Mouse (Mus musculus) layer of hippocampus, postnatal 36 days (tissue): ENCODE results near the gene Siglec1. TPM values are rescaled to one million over a fixed set of nuclear protein-coding genes. Genes with fewer than 3 reads are reported as not detected.
"Not testable (repeated sequence)": the region's sequence is repeated elsewhere in the genome, so short reads cannot be mapped to it uniquely, and the experiment has no call there.

ENCODE experiments used
- DNase-seq, 2 experiments: peaks; one replicate each; pipeline ENCODE4 v3.0.0; 2022
- total RNA-seq, 2 experiments: library from RNA; stranded (reverse); gene quantifications; 2 replicates each; pipeline ENCODE4 v1.2.3; 2021

Gene Siglec1
- total RNA-seq, 2 experiments from 2014 or later, result 0.27 to 0.33 TPM

DNA sequence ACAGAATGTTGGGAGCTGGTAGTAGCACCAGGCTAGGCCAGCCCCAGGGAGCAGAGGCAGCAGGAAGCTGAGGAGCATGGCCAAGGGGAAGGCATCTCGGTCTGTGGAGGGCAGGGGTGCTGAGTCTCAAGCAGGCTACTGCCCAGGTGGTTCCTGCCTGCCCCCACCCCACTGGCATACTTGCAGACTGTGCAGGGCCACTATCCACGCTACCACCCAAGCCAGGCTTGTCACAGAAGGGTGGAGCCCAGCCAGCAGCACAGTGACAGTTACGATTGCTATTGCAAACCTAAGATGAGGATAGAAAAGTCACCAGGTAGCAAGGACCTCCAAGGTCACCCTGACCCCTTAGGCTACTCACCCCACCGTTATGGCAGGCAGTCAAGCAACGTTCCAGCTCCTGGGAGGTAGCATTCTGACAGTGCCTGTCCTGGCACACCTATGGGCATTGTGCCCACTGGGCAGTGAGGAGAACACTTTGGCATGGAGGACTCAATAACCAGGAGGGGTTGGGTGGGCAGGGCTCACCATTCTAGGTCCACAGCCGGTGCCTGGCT lies 33.6 kb downstream of the Siglec1 start:
- DNase-seq, result no peak

DNA sequence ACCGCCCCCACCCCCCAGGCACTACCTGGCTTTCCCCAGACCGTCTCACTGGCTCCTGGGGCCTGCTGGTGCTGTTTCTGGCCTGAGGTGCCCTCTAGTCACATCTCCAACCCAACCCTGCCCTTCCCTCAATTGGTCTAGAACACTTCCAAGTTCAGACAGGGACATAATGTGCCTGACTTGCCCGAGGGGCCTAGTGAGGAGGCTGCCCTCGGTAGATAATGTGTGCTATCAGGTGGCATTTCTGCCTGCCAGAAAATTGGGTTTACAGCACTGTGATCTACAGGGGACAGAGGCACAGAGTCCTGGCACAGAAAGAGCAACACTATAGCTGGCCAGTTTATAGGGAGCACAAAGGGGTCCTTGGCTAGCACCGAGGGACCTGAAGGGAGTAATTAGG lies 34.5 kb downstream of the Siglec1 start:
- DNase-seq, result no peak

- DNase-seq, result no peak
Measured at GRCm38 (mm10) chr2:131046025-131046424, 40.5 kb downstream of the Siglec1 start.

DNA sequence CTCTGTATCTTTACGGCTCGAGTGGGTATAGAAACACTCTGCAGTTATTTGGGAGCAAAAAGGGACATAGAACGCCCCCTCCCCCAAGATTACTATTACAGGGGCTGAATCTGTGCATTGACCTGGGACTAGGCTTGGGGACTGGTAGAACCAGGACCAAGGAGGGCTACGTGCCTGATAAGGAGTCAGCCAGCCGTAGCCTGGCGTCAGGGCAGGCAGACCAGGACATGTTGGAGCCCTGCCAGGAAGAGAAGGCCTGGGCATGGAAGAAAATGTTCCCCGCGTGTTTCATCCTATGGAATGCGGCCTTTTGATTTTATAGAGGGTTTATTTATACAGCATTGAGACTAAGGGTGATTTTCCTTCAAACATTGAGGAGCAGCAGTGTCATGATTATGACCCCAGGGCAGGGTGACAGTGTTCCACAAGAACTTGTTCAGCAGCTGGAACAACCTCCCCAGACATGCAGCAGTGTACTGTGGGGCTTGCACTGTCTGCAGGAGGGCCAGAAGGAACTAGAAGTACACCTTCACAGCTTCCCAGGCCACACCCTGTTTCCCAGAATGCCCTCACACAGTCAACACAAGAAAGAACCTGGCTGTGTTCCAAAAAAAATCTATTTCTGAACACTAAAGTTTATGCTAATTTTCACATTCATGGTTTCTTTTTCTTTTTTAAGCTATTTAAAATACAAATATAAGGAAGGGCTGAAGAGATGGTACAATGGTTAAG lies 41.4 kb downstream of the Siglec1 start:
- no peak for DNase-seq

- no peak for DNase-seq
Measured at GRCm38 (mm10) chr2:131044354-131044852, 42.2 kb downstream of the Siglec1 start.

DNA sequence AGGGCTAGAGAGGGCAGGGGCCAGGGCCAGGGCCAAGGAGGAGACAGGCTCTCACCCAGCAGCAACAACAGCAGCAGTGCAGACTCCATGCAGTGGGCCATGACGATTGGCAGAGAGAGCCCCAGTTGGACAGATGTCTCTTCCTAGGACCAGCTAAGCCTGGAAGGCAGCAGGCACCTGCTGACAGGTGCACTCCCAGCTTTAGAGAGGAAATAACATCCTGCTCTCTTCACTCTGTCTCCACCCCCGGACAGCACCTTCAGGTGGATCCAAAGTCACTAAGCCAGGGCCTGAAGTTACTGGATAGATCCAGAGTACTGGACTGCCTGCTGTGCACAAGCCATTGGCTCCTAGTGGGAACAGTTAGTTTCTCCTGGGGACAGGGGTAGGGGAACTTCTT lies 43.6 kb downstream of the Siglec1 start, which contains the start of gene Gfra4:
Gfra4 (minus strand) TSS at position 101 of the 400 bp plus-strand sequence.
- no peak for DNase-seq

GRCm38 (mm10) chr2:131040854-131041825 lies 45.4 kb downstream of the Siglec1 start:
- peak; percentile 80 to 86 for DNase-seq

GRCm38 (mm10) chr2:131038675-131039074 lies 47.9 kb downstream of the Siglec1 start:
- DNase-seq, result no peak

DNA sequence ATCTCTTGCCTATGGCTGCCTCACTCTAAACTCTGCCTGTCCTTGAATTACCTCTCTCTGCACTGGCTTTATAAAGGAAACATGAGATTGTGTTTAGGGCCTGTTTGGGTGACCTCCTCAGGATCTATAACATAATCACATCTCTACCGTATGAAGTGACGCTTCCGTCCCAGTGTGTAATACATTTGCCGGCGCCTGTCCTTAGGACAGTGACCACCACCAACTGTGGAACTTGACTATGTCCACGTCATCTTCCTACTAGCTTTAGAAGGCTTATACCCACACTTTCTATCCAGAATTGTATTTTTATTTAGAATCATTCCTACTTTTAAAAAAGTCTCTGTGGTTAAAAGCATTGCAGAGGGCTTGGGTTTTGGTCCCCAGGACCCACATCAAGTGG lies 48.4 kb downstream of the Siglec1 start:
- DNase-seq, result no peak

DNA sequence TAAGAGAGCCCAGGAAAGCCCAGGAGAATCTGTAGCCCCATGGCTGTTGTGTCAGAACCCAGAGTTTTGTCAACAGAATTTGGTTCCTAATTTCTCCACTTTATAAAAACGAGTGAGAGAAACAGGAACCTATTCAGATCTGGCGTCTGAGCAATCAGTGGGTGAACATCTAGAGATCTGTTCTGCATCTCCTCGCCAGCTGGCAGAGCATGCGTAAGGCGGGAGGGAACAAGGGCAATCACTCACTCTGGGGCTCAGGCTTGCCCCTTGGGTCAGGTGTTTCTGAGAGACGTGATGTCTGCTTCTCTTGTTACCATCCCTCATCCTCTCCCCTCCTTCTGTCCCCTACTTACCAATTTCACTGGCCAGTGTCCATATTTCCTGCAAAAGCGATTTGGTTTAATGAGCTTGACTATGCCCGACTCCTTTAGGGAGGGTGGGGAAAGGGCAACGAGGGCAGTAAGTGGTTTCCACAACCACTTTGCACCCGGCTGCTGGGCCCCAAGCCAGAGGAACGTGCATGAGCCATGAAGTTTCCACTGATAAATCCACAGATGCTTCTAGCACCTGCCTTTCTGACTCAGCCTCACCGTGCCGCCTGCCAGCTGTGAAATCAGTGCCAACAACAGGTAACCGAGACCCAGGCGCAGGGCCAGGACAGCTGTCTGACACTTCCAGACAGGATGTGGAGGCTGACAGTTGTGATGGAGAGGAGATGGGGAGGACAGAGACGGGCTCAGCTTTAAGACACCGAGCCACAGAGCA lies 49.2 kb downstream of the Siglec1 start:
- DNase-seq, result peak; percentile 27 to 41

- no peak for DNase-seq
Measured at GRCm38 (mm10) chr2:131036757-131037156, 49.8 kb downstream of the Siglec1 start.

DNA sequence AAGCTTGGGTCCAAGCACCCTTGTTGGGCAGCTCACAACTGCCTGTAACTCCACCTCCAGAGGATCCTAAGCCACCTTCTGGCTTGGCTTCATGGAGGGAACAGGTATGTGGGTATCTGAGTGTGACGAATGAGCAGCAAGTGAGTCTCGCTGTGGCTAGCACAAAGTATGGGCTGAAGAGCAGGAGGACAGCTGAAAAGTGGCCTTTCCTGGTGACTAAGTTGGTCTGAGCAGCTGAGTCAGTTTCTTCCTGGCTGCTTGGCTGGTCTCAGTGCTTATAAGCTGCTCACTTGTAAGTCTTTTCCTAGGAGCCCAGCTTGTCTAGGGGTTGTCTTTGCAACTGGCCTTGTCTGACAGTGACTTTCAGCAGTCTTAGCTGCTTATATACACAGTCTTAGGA lies 50.2 kb downstream of the Siglec1 start:
- no peak for DNase-seq

GRCm38 (mm10) chr2:131031406-131031805 lies 55.2 kb downstream of the Siglec1 start:
- DNase-seq, result not testable (repeated sequence)

DNA sequence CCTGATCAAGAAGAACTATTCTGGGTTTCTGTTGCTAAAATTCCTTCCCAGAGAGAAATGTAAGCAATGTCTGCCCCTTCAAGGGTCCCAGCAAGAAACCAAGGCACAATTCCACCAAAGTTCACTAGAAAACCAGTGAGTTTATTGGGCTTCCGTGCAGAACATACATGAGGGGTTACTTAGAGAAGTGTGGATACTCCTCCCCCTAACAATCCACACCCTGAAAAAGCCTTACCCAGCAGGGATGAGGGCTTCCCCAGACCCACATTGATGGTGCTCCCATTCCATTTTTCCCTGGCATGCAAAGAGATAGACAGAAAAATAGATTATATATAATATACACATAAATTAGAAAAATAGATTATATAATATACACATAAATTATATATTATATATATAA lies 55.6 kb downstream of the Siglec1 start:
- DNase-seq, result no peak

DNA sequence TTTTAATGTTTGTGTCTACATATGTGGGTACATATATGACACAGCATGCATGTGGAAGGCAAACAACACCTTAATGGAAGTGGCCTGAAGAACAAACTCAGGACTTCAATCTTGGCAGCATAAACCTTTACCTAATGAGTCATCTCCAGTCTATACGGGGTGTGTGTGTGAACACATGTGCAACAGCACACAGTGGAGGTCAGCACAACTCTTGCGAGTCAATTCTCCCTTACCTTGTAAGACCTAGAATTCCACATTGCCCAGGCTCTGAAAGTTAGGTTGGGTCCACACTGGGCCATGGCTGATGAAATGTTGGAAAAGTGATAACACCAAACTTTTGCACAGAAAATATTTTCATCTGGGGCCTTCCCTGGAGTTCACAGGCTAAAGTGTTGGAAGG lies 56.0 kb downstream of the Siglec1 start:
- no peak for DNase-seq

GRCm38 (mm10) chr2:131029065-131029935 lies 57.3 kb downstream of the Siglec1 start:
- DNase-seq, result no peak

- no peak for DNase-seq
Measured at GRCm38 (mm10) chr2:131026941-131027340, 59.6 kb downstream of the Siglec1 start.

DNA sequence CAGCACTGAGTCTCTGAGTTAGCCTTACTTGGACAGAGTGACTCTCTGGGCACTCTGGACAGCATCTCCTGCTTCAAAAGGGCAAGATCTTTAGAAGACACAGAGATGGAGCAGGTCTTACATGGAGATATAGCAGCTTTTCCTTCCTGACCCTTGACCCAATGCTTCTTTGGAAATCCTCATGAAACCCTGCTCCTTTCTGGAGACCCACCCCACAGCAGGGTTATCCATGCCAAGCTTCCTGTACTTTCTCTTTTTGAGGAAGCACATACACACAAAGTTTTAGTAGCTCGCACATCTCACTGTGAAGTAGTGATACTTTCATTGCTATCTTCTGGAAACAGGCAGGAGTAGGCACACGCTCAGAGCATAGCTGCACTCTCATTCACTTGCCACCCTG lies 61.3 kb downstream of the Siglec1 start:
- DNase-seq, result no peak
